Mouse (Mus musculus) erythroid progenitor cell, adult 5-6 weeks (primary cell): ENCODE measurements around the gene Serpinf2. TPM values are rescaled to one million over a fixed set of nuclear protein-coding genes. Genes with fewer than 3 reads are reported as not detected.
"Not testable (repeated sequence)": the region's sequence is repeated elsewhere in the genome, so short reads cannot be mapped to it uniquely, and the experiment has no call there.

Experiments
- ATAC-seq: replicated peaks from 2 replicates; pipeline ENCODE4 v1.8.0; 2016; ENCODE audit warnings: moderate number of reproducible peaks, mild to moderate bottlenecking, moderate TSS enrichment, inconsistent platforms; ENCODE audit not compliant: poor library complexity, low FRiP score, severe bottlenecking
- total RNA-seq, 2 experiments: library from RNA; stranded (forward) in 1 of 2; stranded (reverse) in 1 of 2; fragments of 150-400 nt in 1 of 2; fragments of 186-747, 209-891 nt in 1 of 2; gene quantifications; 2 replicates each; pipeline versions ENCODE4 v1.2.3 to v1.2.4; 2015 to 2017; ENCODE audit warnings: low replicate concordance in 2 of 2

The Serpinf2 gene
- total RNA-seq, 2 experiments from 2014 or later = 0.98 TPM; not detected in 1

DNA sequence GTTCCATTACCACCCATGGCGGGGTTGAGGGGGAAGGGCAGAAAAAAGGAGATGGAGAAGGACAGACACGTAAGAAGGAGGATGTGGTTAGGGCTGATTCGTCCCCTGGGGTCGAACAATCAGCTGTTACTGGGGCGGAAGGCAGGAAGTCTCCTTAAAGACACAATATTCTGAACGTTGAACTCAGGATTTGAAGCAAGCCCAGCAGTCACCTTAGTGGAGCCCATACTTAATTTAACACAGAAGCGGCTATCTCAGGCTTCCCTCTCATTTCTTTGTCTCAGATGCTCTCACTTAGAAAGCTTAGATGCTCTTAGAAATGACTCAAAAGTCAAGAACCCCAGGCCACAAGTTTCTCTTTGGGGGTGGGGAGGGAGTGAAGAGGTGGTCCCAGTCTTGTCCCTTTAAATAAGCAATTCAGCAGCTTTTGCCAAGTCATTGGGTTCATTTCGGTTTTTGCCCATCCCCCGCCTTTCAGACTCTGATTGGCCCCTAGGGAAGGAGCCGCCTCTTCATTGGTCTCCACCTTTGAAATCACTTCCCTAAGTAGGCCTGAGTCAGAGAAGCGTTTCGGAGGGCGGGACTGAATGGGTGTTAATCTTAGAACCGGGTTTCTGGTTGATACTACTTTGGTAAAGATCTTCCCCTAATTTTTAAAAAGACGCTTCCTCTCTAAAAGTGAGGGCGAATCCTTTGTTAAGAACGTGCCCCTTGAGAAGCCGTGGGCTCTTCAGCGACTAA lies 20.9 kb upstream of the Serpinf2 start:
- peak; percentile 60 for ATAC-seq

DNA sequence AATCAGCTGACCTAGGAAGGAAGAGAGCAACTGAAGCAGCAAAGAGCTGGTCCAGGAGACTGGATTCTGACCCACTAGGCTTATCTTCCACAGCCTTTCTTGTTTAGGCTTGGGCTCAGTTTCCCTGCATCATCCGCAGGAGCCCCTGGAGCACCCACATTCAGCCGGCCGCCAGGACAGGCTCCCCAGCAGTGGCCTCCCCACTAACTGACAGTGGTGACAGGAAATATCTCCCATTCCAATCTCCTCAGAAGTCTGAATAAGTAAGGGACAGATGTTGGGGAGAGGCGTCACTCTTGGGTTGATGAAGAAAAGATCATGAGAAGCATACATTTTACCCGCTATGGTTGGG lies 20.3 kb upstream of the Serpinf2 start:
- no peak for ATAC-seq

DNA sequence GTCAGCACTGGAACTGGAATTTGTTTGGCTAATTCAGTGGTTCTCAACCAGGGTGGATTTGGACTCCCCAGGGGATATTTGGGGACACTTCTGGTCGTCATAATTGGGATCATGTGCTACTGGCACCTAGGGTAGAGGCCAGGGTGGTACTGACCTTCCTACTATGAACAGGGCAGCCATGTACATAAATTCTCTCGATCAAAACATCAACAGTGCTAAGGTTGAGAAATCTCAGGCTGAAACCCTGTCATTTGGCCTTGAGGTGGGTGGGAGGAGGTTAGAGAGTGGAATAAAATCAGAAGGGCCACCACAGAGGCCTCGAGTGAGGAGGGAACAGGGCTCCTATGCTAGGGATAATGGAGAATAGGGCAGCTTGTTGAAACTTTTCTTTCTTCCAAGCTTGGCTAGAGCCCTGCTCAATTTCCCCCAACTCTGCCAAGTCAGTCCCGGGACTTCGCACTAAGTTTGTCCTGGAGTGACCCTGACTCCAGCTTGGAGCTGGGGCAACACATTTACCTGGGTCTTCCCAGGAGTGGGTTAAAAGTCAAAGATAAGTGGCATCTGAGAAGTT lies 19.8 kb upstream of the Serpinf2 start:
- ATAC-seq = no peak

DNA sequence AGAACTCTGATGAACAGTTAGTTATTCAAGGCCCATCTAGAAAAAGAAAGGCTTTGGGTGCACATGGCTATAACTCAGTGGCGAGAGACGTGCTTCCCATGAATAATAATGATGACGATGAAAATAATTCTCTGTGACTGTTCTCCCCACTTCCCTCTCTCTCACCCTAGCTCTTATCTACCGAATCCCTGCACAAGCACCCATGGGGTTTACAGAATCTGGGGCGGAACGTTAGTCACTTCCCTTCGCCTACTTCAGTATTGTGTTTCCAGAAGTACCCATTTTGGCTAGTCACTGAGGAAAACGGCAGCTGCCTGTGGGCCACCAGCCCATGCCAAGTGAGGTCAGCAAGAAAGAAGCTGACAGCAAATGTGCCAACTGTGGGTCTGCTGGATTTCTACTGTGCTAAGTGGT lies 19.2 kb upstream of the Serpinf2 start:
- ATAC-seq = no peak

DNA sequence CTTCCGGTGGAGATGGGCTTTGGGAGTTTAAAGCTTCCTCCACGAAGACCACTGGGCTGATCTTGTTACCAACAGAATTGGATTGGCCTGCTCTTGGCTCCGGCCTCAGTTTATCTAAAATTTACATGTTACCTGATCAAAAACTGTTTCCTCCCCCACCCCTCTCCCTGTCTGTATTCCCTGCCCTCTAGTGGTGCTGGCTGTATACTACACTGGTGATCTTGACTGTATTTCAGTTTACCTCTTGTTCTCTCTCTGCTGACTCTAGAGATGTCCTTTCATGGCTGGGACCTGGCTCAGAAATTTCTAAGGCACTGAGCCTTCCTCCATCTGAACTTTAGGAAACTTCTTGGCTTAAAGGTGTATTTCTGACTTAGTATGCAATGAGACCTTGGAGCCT lies 18.8 kb upstream of the Serpinf2 start:
- no peak for ATAC-seq

DNA sequence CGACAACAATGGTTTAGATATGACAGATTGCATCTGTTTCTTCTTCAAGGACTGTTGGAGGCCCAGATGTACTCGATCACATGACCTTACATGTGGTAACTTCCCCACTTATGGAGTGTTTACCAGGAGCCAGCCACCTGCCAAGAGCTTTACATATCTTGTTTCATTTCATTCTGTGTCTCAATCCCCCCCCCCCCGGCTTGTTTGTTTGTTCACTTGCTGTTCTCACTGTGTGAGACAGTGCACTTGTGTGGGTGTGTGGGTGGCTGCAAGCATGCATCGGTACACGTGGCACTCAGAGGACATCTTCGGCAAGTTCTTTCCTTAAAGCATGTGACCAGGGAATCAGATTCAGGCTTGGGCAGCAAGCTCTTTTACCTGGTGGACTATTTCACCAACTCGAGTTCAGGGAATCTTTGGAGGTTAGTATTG lies 17.1 kb upstream of the Serpinf2 start:
- ATAC-seq = no peak

DNA sequence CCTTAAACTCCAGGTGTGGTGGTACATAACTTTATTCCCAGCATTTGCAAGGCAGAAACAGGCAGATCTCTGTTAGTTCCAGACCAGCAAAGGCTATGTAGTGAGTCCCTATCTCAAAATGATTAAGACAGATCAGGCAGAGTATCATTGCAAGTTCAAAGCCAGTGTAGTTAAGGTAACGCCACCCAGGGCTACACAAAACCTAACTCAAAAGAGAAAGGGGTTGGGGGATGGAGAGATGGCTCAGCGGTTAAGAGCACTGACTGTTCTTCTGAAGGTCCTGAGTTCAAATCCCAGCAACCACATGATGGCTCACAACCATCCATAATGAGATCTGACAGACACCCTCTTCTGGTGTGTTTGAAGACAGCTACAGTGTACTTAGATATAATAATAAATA lies 16.6 kb upstream of the Serpinf2 start:
- ATAC-seq = not testable (repeated sequence)

DNA sequence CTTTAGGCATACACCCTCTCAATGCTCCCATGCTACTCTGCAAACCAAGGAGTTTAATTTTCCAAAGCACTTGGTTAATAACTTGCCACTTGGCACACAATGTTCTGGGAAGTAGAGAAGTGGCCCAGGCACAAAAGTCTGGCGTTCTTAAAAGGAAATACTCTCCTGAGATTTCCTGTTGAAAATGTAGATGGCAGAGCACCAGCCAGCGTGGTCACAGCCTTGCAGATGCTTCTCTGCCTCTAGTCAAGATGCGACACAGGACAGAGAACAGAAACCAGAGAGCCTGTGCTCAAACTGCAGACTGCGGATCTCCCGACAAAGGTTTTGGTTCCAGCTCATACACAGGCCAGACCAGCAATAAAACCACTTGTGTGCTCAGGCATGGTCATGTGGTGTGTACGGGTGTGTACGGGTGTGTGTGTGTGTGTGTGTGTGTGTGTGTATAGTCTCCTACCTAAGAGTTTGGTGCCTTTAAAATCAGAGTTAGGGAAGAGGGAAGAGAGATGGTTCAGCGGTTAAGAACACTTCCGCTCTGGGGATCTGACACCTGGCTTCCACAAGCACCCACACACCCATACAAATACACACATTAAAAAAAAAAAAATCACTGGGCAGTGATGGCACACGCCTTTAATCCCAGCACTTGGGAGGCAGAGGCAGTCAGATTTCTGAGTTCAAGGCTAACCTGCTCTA lies 15.8 kb upstream of the Serpinf2 start:
- ATAC-seq = no peak

DNA sequence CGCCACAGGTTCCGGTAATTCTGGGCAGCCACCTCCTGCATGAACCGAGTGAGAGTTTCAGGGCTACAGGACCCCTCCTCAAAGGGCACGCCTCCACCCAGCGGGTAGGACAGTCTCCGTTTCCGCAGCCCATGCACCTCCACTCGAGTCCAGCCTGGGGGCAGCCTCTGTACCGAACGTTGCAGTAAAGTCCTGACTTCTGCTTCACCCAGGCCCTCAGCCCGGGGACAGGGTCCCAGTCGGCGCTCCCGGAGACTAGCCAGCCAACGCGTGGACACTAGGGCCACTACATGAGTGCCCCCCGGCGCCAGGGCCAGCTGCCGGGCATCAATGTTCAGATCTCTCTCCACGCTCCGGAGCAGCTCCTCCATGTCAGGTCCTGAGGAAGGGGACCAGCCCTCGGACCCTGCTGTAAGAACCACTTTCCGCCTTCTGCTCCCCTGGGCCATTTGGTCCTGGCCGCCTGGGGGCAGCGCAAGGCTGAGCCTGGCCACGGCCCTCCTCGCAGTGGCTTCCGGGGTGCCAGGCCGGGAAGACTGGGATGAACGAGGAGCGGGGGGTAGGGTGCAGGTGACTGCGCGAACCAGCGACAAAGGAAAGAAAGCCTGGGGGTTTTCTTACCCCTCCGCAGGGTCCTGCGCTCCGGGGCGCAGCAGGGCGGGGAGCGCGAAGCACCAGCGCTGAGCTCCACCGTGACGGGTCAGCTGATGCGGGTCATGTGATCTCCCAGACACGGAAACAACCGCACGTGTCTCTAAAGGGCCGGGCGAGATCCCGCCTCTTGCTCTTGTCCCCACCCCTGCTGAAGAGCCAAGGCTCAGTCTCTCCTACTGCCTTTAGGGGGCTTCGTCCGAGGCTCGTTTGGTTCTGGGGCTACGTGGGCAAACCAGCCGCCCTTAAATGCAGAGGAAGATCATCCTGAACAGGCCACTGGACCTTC lies 14.9 kb upstream of the Serpinf2 start, which contains the start of gene Wdr81:
Gene Wdr81, minus strand, starts transcription at position 727 of the 940 bp plus-strand sequence.
- peak; percentile 76 for ATAC-seq

DNA sequence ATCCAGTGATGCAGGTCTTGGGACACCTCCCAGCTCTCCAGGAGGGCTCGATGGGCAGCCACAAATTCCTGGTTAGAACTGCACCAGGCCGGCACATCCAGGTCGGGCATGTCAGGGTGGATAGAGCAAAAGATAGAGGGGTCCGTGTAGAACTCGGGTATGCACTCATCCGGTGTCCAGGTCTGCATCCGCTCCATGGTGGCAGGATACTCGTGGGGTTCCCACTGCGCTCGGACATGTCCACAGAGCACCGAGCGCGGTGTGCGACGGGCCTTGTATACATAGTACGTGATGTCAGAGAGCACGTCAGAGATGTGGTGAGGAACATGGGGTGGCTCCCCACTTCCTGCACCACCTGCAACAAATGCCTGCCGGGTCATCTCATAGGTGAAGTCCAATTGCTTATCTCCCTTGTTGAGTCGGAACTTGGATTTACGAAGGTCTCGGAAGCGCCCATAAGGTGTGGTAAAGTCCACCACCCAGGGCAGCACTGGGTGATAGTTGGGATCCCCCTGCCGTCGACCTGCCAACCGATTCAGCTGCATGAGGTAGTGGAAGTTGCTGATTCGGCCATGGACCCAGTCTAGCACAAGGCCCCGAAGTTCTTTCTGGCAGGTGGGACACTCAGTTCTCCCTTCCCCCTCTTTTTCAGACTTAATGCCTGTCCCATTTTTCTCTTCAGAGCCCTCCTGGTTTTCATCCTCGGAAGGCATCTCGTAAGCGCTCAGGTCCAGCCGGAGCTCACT lies 13.6 kb upstream of the Serpinf2 start:
- ATAC-seq = no peak

DNA sequence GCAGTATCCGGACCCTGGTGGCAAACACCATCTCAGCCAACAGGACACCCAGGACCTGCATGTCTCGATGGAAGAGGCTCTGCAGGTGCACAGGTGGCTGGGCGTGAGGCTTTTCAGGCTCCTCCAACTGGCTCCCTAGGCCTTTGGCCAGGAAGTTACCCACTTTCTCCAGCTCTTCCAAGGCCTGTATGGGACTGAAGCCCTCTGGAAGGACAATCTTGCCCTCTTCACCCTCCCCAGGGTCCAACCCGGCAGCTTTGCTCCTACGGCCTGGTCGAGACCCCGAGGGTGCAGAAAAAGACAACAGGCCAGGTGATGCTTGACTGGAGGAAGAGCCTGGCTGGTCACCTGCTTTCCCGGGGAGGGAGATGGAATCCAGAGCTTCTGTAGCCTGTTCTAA lies 12.7 kb upstream of the Serpinf2 start:
- no peak for ATAC-seq

DNA sequence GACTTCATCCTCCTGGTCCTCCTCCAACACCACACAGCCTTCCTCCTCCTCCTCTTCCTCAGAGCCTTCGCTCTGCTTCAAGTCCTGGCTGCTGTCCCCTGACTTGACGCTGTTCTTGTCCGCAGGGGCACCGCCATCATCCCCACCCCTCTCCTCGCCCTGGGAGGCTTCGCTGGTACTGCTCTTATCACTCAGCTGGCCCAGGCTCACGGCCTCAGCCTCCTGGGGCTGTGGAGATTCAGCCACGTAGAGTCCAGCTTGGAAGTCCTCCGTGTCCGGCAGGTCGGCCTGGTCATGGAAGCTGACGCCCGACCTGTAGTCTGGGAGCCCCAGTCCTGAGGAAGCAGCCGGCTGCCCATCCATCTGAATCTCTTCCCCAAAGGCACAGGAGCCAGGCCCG lies 11.5 kb upstream of the Serpinf2 start:
- ATAC-seq = peak; percentile 55

DNA sequence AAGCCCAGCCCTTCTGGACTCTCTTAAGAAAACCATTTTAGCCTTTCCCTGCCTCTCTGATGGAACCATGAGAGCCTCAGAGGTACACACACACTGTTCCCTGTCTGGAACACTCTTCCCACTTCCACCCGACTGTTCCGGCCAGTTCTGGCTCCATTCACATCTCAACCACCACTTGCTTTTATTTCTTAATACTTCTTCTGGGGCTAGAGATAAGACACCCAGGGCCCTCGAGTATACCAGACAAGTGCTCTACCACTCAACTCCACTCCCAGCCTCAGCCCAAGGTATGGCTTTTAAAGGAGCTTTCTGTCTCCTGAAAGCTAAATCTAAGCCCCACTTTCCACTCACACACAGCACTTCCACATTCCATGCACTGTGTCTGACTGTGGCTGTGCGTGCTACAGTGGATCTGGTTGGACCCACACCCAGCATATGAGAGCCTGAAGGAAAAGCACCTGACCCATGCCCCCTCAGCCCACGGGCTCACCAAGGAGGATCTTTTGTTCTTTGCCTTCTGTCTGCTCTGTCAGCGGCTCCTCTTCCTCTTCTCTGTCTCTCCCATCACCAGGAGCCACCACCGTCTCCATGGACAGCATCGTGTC lies 11.0 kb upstream of the Serpinf2 start:
- ATAC-seq = peak; percentile 64

DNA sequence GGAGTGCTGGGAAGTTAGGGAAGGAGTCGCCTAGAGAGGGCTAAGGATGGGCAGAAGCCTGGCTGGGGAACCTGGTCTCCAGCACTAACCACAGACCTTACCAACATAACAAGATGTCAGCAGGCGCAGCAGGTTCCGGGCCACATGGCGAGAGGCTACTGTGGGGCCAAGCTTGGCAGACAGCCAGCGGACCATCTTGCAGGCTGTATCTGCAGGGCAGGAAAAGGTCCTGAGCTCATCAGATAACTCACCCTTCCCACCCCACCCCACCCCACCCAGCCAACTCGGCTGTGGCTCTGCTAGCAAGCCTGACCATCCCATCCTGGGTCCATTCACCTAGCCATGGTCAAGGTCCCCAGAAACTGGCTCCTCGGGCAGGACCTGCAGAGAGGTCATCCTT lies 10.3 kb upstream of the Serpinf2 start:
- ATAC-seq = peak; percentile 47

DNA sequence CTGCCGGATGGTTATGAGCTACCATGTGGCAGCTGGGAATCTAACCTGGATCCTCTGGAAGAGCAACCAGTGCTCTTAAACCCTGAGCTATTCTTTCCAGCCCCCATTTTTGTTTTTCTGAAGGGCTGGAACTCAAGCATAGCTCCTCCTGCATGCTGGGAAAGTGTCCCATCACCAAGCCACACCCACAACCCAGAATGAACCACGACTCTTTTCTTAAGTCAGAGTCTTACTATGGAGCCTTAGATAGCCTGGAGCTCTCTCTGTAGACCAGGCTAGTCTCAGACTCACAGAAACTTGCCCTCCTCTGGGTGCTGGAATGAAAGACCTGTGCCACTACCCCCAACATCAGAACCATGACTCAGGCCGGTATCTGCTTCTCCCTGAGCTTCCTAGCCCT lies 9.2 kb upstream of the Serpinf2 start:
- ATAC-seq = peak; percentile 36; the same call in 1 of the 2 replicates

DNA sequence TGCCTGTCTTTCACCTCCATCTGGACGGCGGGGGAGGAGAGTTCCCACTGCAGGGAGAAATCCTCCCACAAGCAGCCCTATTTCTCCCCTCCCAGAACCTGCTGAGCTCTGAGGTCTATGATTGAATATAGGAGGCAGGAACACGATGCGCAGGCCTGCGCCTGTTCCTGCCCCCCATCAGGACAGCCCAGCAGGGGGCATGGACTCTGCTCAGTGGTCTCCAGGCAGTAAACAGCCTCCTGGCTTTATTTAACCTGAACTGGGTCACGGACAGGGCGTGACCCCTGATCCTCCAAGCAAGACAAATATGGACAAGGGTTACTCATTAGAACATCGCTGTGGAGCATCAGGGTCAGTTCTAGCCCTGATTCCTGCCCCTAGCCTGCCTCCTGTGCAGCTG lies 4.3 kb upstream of the Serpinf2 start:
- no peak for ATAC-seq

DNA sequence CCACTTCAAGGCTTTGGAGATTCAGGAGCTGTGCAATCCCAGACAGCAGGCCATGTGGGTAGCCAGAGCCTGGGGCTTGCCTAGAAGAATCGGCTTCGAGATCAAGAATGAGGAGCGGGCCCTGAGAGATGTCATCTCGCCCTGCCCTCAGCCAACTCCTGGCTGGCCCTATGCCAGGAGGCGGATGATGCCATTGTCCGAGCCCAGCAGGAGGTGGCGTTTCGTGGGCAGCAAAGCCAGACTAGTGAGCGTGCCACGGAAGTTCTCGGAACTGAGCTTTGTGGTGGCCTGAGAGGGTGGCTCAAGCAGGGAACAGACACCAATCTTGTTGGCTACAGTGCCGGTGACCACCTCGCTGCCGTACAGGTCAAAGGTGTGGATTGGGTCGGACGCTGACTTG lies 2.2 kb upstream of the Serpinf2 start:
- ATAC-seq = no peak

DNA sequence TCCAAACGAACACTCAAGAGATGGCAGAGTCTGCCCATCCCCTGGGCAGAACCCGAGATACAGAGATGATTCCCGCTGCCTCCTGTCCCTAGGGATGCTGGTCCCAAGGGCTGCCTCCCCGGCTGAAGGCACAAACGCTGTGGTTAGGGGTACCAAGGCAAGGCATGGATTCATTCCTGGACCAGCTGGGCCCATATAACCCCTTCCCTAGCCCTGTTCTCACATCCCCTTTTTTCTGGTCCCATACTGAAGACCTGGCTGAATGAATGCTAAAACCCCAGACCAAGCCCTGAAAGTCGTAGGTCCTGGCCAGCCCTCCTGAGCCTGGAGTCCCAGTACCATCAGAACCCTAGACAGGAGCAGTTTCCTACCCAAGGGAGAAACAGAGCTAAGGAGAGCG lies 1.6 kb upstream of the Serpinf2 start:
- ATAC-seq = no peak

DNA sequence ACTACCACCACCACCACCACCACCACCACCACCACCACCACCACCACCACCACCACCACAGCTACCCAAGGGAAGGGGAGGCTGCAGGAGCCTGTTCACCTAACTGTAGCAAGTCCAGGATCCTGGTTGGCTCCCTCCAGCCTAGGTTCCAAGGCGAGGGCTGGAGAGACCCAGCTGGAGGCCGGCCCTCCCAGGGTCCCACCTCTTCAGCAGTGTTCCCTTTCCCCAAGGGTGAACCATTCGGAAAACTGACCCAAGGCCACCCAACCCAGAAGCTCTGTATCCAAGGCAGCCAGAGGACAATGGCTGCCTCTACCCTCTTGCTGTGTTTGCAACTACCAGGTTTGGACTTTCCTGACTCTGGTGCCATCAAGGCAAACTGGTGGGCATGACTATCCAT lies 560 bp upstream of the Serpinf2 start:
- no peak for ATAC-seq
